Mouse (Mus musculus): Measurements from ENCODE around the gene Rab3il1.

The Rab3il1 gene

GRCm38 (mm10) chr19:10013913-10014312 is 12.4 kb downstream of the Rab3il1 start:
- DNase-seq, result no peak

DNA sequence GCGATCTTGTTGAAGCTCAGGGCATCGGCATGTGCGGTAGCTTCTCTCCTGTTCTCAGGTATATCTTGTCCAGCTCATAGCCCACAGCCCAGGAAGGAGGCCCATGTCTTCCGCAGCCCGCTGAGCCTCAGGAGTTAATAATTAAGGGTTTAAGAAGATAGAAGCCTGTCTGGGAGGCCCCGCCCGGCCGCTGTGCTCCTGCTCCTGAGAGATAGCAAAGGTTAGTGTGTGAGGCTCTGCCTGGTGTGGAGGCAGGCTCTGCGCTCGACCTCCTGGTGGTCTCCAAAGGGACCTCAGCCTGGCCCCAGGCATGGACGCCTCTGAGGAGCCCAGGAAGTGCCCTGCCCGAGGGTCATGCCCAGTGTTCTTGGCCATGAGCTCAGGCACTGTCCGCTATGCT is 13.4 kb downstream of the Rab3il1 start:
- DNase-seq, result no peak

DNA sequence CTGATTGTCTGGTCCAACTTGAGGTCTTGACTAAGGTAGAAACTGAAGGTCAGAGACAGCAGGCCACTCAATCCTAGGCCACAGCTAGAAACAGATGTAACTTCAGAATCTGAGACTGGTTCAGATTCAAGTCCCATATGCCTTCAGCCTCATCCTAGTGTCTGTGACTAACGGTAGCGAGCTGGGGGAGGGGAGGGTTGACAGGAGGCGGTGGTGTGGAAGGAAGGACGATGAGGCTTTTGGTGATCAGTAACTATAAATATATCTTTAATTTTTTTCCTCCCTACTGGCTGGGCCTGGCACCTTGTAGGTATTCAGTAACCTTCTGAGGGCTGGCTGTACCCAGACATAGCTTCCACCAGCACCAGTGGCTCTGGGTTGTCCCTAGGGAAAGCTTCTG is 14.0 kb downstream of the Rab3il1 start:
- DNase-seq, result no peak

DNA sequence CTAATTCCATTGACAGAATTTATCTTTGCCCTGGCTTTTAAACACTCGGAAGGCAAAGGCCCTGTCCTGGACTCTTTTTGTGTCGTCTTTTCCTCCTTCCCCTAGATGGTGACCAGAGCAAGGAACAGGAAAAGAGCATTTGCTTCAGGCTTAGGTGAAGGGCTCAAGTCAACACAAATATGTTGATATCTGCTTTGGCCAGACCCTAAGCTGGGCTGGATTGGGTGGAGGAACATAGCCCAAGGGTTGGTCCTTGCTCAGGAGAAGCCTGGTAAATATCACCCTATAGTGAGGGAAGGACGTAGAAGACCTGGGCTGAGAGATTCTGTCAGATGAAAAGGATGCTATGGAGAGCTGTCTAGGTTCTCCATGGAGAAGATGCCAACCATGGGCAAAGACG is 14.7 kb downstream of the Rab3il1 start:
- no peak for DNase-seq

DNA sequence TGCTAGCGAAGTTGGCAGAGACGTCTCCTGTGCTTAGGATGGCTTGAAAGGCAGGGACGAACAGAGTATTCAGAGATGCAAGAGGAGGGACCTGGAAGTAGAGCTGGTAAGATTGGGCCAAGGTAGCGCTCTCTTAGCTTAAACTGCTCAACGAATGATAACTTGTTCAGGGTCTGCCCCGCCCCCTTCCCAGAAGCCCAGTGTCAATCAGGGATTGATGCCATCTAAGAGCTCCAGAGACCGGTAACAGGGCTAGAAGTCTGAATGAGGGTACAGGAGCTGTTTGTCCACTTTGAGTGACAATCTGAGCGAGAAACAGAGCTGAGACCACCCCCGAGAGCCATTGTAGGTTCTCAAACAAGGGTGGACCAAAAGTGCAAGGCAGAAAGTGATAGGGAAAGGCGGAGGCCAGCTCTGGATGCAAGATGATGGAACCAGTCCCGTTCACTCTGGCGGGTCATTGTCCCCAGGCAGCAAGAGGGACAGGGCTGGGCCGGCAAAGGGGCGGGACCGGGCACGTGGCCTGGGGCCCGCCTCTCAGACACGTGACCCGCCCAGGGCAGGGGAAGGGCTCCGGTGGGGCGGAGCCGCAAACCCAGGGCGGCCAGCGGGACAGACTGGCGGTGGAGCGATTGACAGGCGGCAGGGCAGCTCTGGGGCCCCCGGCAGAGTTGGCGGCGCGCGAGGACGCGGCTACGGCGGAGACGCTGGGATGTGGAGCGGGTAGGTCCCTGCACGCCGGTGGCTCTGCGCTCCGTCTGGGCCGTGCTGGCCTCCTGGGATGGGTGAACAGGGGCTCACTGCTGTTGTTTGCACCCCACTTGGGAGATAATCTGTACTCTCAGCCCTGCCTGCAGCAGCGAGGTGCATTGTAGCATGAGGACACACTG is 16.4 kb downstream of the Rab3il1 start:
- DNase-seq, result peak; percentile 68 to 73

- DNase-seq, result no peak
Observed at GRCm38 (mm10) chr19:10018527-10018818, 17.0 kb downstream of the Rab3il1 start.

- no peak for DNase-seq
Observed at GRCm38 (mm10) chr19:10019214-10019760, 17.8 kb downstream of the Rab3il1 start.

GRCm38 (mm10) chr19:10021981-10022380 is 20.5 kb downstream of the Rab3il1 start:
- DNase-seq, result no peak

DNA sequence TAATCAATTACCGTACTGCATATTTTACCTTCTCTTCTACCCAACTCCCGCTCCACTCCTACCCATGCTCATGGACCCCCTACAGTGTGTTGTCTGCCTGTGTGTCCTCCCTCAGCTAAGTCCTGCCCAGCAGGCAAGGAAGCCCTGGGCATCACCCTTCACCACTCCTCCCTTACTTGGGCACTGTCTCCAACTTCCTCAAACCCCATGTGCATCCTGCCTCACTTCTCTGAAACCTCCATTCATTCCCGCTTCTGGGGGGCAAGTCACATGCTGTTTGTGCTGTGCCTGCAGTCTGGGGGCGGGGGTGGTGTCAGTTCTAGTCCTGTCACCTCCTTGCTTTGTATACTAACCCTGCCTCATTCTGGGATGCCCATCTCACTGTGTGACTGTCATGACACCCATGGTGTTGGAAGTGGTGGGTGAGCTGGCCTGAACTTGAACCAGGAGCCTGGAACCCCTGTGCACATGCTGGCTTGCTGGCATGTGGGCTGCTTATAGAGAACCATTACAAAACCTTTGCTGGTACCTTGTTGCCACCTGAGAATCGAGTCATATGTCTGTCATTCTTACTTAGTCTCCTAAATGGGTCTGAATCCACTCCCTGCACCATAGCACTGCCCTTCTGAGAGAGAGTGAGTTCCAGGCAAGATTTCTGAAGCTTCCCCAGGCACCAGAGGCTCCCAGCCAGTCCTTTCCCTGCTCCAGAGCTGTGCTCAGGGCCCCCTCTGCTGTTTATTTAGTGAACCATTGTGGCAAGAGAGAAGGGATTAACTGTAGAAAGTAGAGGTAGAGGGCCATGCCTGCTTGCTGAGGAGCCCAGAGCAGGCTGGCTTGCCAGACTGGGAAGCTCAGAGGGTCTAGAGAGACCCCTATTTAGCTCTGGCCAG is 21.2 kb downstream of the Rab3il1 start:
- DNase-seq, result no peak

DNA sequence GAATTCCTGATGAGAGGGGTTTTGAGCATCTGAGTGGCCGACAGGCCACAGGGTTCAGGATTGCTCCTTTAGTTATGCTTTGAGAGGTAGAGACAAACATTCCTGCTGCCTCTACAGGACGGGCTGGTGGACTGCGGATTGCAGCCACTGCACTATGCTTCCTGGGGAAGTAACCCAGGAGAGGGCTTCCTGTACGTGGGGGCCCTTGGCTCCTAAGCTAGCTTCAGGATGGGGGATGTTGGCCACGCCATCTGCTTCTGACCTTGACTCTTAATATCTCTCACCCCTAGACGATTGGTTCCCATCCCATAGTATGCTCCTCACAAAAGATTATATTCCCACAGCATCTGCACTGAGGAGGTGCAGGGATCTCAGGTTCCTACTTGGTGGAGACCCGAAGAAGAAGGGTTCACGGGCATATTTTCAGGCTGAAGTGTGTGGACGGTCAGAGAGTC is 21.9 kb downstream of the Rab3il1 start:
- DNase-seq, result no peak

DNA sequence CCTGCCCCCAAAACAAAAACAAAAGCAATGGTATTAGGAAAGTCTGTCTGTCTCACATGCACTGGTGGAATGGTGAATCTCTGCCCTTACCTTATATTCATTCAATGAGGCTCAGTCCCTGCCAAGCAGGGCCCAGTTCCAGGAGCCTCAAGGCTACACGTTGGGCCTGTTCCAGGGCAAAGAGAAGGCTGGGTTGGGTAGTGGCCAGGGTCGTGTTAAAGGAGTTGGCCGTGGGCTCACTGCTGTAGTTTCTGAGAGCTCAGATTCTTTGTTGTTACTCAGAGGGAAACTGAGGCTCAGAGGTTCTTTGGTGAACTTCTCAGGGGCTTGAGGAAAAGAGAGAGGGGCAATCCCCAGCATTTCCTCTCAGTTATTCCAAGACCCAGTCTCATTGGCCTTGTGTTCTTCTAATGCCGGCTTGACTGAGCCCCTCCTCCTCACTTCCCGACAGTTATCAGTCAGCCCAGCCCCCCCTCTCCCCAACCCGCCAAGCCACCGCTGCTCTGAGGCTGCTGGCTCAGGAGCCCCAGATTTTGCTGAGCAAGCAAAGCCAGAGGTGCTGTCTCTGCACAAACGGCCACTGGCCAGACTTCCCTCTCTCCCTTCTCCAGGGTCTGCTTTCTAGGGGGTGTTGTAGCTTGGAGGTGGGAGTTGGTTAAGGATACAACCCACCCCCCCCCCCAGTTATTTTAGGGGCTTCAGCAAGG is 23.9 kb downstream of the Rab3il1 start:
- DNase-seq, result no peak

DNA sequence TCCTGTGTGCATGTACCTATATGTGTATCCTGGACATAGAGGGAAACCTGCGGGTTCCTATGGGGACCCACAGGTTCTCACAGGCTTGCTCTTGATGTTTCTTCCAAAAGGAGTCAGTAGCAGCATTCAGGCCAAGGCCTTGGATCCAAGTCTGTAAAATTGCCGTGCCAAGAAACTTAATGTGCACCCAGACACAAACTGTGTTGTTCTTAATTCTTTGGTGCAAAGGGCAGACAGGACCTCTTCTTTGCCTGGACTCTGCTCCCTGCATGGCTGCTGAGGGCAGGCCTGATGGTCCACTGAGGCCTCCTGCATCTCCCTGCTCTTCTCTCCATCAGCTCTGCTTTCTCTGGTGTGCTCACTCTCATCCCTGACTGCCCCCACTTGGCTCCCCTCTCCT is 28.3 kb downstream of the Rab3il1 start:
- no peak for DNase-seq

DNA sequence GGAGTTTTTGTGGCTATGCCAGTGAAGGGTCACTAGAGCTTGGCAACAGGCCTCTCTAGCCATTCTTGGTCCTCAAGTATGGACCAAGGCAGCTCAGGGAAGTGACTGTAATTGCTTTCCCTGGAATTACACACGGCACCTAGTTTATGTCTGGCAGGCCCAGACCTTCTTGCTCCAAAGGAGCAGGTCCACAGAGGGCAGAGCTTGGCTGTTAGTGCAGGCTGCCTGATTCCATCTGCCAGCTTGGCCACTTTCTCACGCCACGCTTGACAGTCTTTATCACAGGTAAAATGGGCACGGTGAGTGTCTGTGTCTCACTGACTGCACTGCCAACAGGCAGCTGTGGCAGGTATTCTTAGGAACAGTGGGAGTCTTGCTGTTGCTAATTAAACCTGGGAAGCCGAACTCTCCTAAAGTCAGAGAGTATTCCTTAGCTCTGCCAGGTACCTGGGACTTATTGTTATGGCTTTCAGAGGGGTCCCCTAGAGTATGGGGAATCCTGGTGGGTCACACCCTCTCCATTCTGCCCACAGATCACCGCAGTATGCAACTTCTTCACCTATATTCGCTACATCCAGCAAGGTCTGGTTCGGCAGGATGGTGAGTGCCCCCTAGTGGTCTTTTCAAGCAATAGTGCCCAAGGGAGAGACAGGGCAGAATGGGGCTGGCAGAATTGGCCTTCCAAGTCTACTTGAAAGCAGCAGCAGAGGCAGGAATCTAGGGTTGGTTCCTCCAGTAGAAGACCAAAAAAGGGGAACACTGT is 31.9 kb downstream of the Rab3il1 start:
- peak; percentile 71 to 78 for DNase-seq

DNA sequence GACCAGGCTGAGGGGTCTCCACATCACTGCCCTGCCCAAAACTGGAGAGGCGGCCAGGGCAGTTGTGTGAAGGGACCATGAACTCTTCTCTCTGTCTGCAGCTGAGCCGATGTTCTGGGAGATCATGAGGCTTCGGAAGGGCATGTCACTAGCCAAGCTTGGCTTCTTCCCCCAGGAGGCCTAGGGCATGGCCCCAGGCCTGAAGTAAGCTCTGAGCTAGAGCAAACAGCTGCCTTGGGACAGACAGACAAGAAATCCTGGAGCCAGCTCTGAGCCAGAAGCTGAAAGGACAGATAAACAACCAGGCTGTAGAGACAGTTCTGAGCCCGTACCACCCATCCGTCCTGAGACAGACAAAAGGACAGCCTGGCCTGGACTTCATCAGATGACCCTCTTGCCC is 32.9 kb downstream of the Rab3il1 start:
- DNase-seq, result no peak

GRCm38 (mm10) chr19:10034785-10035447 is 33.4 kb downstream of the Rab3il1 start:
- DNase-seq, result peak; percentile 93 to 94

DNA sequence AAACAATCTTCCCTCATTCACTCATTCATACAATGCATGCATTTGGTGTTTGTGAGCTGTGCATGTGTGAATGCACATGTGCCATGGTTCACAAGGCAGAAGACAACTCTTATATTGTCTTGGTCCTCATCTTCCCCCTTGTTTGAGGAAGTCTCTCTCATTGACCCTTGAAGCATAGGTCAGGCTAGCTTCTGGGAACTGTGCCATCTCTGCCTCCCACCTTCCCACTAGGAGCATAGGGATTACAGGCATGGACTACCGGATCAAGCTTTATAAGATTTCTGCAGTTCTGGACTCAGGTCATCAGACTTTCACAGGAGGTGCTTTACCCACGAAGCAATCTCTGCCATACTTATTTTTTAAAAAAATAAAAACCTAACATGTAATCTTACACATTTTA is 36.1 kb downstream of the Rab3il1 start:
- no peak for DNase-seq

DNA sequence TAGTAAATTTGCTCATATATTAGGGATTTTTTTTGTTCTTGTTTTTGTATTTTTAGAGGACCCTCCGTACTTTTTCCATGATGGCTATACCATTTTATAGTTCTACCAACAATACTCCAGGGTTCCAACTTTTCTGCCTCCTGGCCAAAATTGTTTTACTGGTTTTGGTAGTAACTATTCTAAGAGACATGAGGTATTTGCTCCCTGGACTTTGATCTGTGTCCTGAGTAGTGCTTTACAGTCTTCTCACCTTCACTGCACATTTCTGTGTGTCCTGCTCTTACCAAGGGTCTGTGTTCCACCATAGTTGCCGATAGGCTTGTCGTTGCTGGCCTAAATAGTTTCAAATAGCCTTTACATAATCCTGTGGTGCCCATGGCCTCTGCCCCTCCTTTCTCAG is 36.9 kb downstream of the Rab3il1 start:
- no peak for DNase-seq

DNA sequence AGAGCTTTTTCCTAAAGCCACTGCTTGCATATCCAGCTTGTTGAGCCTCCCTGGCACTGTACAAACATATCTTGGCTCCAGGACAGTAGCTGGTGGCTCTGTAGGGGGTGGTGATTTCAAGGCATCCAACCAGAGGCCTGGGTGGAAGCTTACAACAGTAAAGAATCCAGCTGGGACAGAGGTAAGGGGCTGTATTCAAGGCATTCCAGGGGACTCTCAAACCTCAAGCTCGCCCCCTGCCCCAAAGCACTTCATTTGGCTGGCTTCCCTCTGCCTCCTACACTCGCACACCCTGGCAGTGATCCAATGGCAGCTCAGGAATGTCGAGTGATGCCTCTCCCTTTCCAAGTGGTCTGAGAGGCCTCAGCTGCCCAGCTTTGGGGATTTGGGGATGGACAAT is 37.4 kb downstream of the Rab3il1 start:
- no peak for DNase-seq

DNA sequence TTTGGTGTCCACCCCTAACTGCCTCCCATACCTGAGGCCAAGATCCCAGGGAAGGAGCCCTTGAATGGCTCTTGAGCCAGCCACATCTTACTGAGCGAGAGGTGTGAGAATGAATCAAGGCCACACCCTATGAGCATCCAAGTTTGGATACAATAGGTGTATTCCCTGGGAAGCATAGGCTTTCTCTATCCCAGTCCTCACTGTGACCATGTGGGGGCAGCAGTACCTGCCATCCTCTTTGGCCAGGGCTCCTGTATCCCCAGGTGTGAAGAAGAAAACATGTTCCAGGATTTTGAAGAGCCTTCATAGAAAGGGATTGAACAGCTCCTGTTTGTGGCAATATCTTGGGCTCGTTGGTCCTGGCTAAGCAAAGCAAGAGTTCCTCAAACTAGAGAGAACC is 38.1 kb downstream of the Rab3il1 start:
- DNase-seq, result no peak

GRCm38 (mm10) chr19:10040866-10041387 is 39.5 kb downstream of the Rab3il1 start:
- peak in 1 of 2 experiments; percentile 7 for DNase-seq

- peak; percentile 36 to 39 for DNase-seq
Observed at GRCm38 (mm10) chr19:10041388-10042148, 40.1 kb downstream of the Rab3il1 start, which contains the start of gene Fads3. Gene Fads3, plus strand, starts transcription at chr19:10041569.

All from B cell, adult 2 months (primary cell).